Mouse (Mus musculus): ENCODE data around the gene Gm49510.

Gm49510 gene

DNA sequence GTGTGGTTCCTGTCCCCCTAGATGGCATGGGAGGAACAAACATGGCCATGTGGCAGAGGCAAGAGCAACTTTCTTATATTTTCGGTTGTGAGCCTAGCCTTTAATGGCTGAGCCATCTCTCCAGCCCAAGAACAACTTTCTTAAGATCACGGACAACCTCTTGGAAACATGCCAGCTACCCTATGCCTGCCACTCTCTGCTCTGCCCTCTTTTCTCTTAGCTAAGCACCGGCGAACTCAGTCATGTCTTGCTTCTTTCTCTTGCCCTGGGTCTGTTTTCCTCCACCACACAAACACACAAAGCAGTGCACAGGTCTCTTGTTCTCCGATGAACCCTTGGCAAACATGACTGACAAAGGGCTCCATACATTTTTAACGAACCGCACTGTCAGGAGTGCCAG lies 46.8 kb downstream of the Gm49510 start:
- in situ Hi-C loops (cut with MboI) = no loop called here

DNA sequence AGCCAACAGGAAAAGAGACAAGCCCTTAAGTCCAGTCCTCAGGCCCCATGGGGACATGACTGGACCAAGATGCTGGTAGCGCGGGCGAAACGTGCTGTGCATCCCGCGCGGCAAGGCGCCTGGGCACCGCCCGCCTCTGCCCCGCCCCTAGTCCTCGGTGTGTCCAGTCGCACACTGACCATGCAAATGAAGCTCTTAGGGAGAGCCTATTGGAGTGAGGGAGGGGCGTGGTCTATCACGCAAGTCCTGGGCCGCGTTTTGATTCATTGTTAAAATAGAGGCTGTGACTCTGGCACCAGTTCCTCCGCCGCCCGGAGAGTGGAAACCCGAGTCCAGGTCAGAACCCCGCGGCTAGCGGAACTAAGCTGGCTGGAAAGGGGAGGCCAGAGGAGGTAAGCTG lies 48.2 kb downstream of the Gm49510 start, which contains the start of gene Triobp:
Gene Triobp (plus strand): TSS at position 68 of the 400 bp plus-strand sequence.
- in situ Hi-C loops (cut with MboI) = no loop called here

DNA sequence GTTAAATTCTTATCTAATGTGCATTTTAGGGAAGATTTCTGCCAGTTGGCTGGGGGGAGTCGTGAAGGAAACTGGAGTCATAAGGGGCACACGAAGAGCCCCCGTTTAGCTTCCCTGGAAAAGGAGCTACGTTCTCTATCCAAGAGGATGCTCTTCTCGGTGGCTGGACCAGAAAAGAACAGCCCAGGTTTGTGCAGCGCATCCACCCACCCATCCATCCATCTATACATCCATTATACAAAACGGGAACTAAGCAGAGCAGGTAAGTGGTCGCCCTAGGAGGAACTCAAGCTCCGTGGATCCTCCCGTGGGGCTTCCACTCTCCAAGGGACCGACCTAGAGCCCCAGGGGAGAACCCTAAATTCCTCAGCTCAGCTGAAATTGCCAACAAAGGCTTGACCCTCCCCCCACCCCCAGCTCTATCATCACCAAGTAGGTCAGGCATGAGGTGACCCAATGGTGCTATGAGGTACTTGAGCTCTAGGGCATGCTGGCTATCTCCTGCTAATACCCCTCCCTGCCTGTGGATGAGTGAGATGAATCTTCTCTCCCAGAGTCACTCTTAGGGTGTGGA lies 48.8 kb downstream of the Gm49510 start:
- in situ Hi-C loops (cut with MboI) = no loop called here

DNA sequence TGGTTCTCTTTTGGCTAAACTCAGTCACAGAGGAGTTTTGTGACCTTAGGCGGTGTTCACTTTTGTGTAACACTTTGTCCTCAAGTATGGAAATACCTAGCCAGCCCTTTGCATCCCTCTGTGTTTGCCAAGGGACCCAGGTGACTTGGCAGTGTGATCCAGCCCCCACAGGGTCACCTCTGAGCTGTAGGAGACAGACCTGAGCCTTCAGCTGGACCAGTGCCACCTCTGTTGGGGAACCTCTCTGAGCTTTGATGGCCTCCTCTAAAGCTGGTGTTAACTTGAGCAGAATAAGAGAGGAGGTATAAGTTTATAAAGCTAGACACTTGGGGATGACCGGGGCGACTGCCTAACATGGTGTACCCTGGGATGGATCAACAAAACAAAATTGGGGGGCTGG lies 49.4 kb downstream of the Gm49510 start:
- in situ Hi-C loops (cut with MboI) = no loop called here

DNA sequence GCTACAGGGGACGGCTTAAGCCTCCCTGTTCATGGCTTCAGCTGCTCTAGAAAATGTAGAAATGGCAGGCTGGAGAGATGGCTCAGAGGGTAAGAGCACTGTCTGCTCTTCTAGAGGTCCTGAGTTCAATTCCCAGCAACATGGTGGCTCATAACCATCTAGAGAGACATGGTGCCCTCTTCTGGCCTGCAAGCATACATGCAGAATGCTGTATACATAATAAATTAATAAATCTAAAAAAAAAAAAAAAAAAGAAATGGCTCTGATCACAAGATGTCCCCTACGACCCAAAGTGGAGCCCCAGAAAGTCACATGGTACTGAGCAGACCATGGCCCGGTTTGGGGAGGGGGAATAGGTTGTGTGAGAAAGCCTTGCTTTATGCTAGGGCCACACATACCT lies 56.2 kb downstream of the Gm49510 start:
- in situ Hi-C loops (cut with MboI) = no loop called here

DNA sequence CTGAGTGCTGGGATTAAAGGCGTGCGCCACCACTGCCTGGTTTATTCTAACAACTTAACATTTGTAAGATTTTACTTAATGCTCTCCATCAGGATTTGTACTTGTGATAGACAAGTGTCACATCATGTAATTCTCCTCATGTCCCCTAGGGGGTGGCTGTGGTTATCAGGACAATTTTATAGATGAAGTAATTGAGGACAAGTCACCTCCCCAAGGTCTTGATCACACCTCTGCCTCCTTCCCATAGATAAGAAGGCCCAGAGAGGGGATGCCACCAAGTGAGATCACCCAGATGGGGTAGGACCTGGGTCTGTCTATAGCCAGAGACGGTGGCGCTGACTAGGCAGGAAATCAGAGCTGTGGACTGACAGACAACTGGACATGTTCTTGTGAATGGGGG lies 56.9 kb downstream of the Gm49510 start:
- in situ Hi-C loops (cut with MboI) = no loop called here

DNA sequence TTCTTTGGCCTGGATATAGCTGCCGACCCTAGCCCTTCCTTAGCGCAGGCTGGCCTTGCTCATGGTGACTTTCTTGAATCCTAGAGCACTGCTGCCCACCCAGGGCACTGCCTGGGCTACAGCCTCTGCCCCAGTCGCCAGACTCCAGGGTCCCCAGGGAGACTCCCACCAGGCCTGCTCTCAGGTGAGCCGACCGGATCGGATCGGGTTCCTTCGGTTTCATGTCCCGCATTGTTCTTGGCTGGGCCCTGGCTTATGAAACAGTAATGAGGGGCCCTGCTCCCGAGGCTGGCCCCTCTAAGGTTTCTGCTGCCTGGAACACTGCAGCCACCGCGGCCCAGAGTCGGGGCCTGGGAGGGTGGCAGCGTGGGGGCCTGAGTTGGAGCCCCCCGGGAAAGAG lies 57.6 kb downstream of the Gm49510 start:
- in situ Hi-C loops (cut with MboI) = no loop called here

DNA sequence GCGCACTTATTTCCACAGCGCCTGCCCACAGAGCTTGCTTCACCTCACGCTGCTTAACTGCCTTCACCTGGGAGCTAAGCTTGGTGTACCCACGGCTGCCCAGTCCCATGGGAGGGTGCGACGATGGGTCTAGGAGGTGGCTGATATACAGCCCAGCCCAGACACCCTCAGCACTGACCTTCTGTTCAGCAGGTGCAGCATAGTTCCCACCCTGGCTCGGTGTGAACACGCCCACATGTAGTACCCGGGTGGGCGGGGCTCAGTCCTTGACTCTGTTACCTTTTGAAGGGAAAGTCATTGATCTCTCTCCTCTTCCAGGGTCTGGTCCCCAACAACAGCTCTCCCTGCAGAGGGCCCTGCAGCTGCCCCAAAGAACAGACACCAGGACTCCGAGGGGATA lies 60.1 kb downstream of the Gm49510 start:
- in situ Hi-C loops (cut with MboI) = no loop called here

DNA sequence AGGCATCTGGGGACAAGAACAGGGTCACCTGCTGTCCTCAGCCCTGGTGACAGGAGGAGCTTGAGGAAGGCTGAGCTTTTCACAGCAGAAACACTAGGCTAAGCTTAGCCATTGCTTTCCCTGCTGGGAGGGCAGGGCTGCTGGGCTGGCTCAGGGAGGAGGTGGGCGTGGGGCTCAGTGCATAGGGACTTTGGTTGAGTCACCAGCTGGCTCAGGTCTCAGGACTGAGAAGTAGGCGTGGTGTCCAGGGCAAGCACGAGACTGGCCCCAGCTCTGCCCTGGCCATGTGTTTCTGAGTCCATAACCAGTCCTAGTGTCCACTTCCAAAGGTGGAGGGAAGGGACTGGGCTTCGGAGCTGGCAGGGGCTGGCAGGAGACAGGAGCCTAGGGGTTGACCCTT lies 60.6 kb downstream of the Gm49510 start:
- in situ Hi-C loops (cut with MboI) = no loop called here

DNA sequence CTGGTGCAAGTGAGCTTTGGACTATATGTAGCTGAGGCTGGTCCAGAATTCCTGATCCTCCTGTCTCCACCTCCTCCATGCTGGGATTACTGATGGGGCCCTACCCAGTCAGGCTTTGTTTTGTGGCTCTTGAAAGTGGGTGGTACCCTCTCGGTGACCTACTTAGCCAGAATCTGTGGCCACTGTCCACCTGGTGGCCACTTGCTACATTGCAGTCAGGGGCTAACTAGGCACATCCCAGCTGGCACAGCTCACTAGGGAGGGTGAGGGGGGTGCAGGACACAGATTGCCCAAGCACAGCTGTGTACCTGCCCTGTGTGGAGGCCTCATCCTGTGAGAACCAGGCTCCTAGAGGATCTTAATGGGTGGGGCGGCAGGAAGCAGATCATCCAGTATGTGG lies 63.4 kb downstream of the Gm49510 start:
- in situ Hi-C loops (cut with MboI) = no loop called here

Data from mature B cell (primary cell).